Mouse (Mus musculus) MEL (cell line): ENCODE data around the gene H2-Oa. TPM values are rescaled to one million over a fixed set of nuclear protein-coding genes. Genes with fewer than 3 reads are reported as not detected.

ENCODE experiments used
- DNase-seq: peaks from one replicate; pipeline ENCODE4 v3.0.0; 2011; ENCODE audit warnings: low read depth, low spot score
- H3K27ac ChIP-seq: 2 replicates; pipeline ENCODE4 v1.5.1; 2012; ENCODE audit warnings: low read depth, mild to moderate bottlenecking, control low read depth, low read length, moderate library complexity; ENCODE audit not compliant: control insufficient read depth
- H3K27me3 ChIP-seq, 2 experiments: fragments of 150-350 bp in 1 of 2; sonication (generic) in 1 of 2; 2 replicates each; pipeline ENCODE4 v1.6.1; 2012; ENCODE audit warnings: low read length in 2 of 2, mild to moderate bottlenecking in 2 of 2, improper control_type of control experiment in 1 of 2, moderate library complexity in 1 of 2; ENCODE audit not compliant: insufficient read depth in 2 of 2, control insufficient read depth in 1 of 2
- H3K36me3 ChIP-seq, 2 experiments: 2 replicates each; pipeline ENCODE4 v1.6.1; 2012 to 2014; ENCODE audit warnings: low read length in 2 of 2, improper control_type of control experiment in 1 of 2, inconsistent platforms in 1 of 2, mild to moderate bottlenecking in 1 of 2; ENCODE audit not compliant: insufficient read depth in 2 of 2, control insufficient read depth in 1 of 2
- H3K4me1 ChIP-seq, 2 experiments: fragments of 150-350 bp in 1 of 2; sonication (generic) in 1 of 2; 2 replicates each; pipeline ENCODE4 v1.6.1; 2012; ENCODE audit warnings: low read length in 2 of 2, improper control_type of control experiment in 1 of 2, mild to moderate bottlenecking in 1 of 2; ENCODE audit not compliant: insufficient read depth in 2 of 2, control insufficient read depth in 1 of 2
- H3K4me3 ChIP-seq, 2 experiments: fragments of 150-350 bp in 1 of 2; sonication (generic) in 1 of 2; 2 replicates each; pipeline ENCODE4 v1.5.1; 2012; ENCODE audit warnings: low read depth in 2 of 2, low read length in 2 of 2, mild to moderate bottlenecking in 2 of 2, moderate library complexity in 2 of 2, control low read depth in 1 of 2, improper control_type of control experiment in 1 of 2; ENCODE audit not compliant: control insufficient read depth in 1 of 2, insufficient read depth in 1 of 2
- H3K79me2 ChIP-seq: 2 replicates; pipeline ENCODE4 v1.6.1; 2012; ENCODE audit warnings: mild to moderate bottlenecking, low read length, moderate library complexity; ENCODE audit not compliant: control insufficient read depth, poor library complexity, insufficient read depth
- H3K9ac ChIP-seq: 2 replicates; pipeline ENCODE4 v1.6.1; 2012; ENCODE audit warnings: low read depth, mild to moderate bottlenecking, control low read depth, low read length, moderate library complexity; ENCODE audit not compliant: control insufficient read depth, poor library complexity, severe bottlenecking
- H3K9me3 ChIP-seq: fragments of 150-350 bp; sonication (generic); replicated peaks from 2 replicates; pipeline ENCODE4 v1.6.1; 2012; ENCODE audit warnings: mild to moderate bottlenecking, low read length, improper control_type of control experiment, moderate library complexity; ENCODE audit not compliant: insufficient read depth
- BHLHE40 ChIP-seq: IDR thresholded peaks from 2 replicates; pipeline ENCODE4 v1.6.1; 2012; ENCODE audit warnings: low read depth, mild to moderate bottlenecking, inconsistent platforms, low read length, improper control_type of control experiment, borderline replicate concordance
- CHD1 ChIP-seq: IDR thresholded peaks from 2 replicates; pipeline ENCODE4 v1.6.1; 2012; ENCODE audit warnings: low read depth, mild to moderate bottlenecking, inconsistent platforms, low read length, improper control_type of control experiment
- CHD2 ChIP-seq: IDR thresholded peaks from 2 replicates; pipeline ENCODE4 v1.6.1; 2011; ENCODE audit warnings: low read length, improper control_type of control experiment
- CTCF ChIP-seq, 3 experiments: IDR thresholded peaks in 2 of 3; conservative IDR thresholded peaks in 1 of 3; 2 replicates each; pipeline ENCODE4 v1.5.1; 2011 to 2012; ENCODE audit warnings: low read length in 3 of 3, low read depth in 2 of 3, mild to moderate bottlenecking in 2 of 3, improper control_type of control experiment in 1 of 3, inconsistent platforms in 1 of 3, mixed read lengths in 1 of 3, moderate library complexity in 1 of 3; ENCODE audit not compliant: control insufficient read depth in 1 of 3, insufficient read depth in 1 of 3, poor library complexity in 1 of 3, severe bottlenecking in 1 of 3
- E2F4 ChIP-seq: IDR thresholded peaks from 2 replicates; pipeline ENCODE4 v1.6.1; 2011; ENCODE audit warnings: low read depth, low read length, improper control_type of control experiment, borderline replicate concordance
- ELF1 ChIP-seq: IDR thresholded peaks from 2 replicates; pipeline ENCODE4 v1.6.1; 2014; ENCODE audit warnings: low read depth, mild to moderate bottlenecking, inconsistent platforms, low read length, improper control_type of control experiment, moderate library complexity
- GABPA ChIP-seq: IDR thresholded peaks from 2 replicates; pipeline ENCODE4 v1.6.1; 2012; ENCODE audit warnings: low read depth, mild to moderate bottlenecking, inconsistent platforms, low read length, improper control_type of control experiment, moderate library complexity
- GATA1 ChIP-seq: IDR thresholded peaks from 2 replicates; pipeline ENCODE4 v1.6.1; 2011; ENCODE audit warnings: low read depth, low read length, improper control_type of control experiment
- KAT2A ChIP-seq: conservative IDR thresholded peaks from 2 replicates; pipeline ENCODE4 v1.6.1; 2012; ENCODE audit warnings: low read depth, low read length, improper control_type of control experiment, inconsistent platforms
- MAFK ChIP-seq: IDR thresholded peaks from 2 replicates; pipeline ENCODE4 v1.6.1; 2011; ENCODE audit warnings: low read depth, mild to moderate bottlenecking, low read length, improper control_type of control experiment, borderline replicate concordance
- MEF2A ChIP-seq: IDR thresholded peaks from 2 replicates; pipeline ENCODE4 v1.6.1; 2014; ENCODE audit warnings: low read depth, mild to moderate bottlenecking, inconsistent platforms, low read length, improper control_type of control experiment; ENCODE audit not compliant: poor library complexity, insufficient replicate concordance, severe bottlenecking; ENCODE audit errors: extremely low read depth
- MYB ChIP-seq: IDR thresholded peaks from 2 replicates; pipeline ENCODE4 v1.6.1; 2011; ENCODE audit warnings: mild to moderate bottlenecking, low read depth, low read length, improper control_type of control experiment
- MYC ChIP-seq: IDR thresholded peaks from 2 replicates; pipeline ENCODE4 v1.6.1; 2011; ENCODE audit warnings: low read depth, mild to moderate bottlenecking, low read length, improper control_type of control experiment, moderate library complexity
- NELFE ChIP-seq: IDR thresholded peaks from 2 replicates; pipeline ENCODE4 v1.6.1; 2011; ENCODE audit warnings: low read depth, low read length, improper control_type of control experiment
- NRF1 ChIP-seq: IDR thresholded peaks from 2 replicates; pipeline ENCODE4 v1.6.1; 2014; ENCODE audit warnings: low read depth, mild to moderate bottlenecking, inconsistent platforms, low read length, improper control_type of control experiment, moderate library complexity; ENCODE audit not compliant: poor library complexity, insufficient read depth, severe bottlenecking
- POLR2A ChIP-seq, 2 experiments: IDR thresholded peaks; 2 replicates each; pipeline ENCODE4 v1.6.1; 2011 to 2012; ENCODE audit warnings: low read length in 2 of 2, mild to moderate bottlenecking in 2 of 2, control low read depth in 1 of 2, improper control_type of control experiment in 1 of 2, low read depth in 1 of 2, moderate library complexity in 1 of 2; ENCODE audit not compliant: control insufficient read depth in 1 of 2, insufficient read depth in 1 of 2, poor library complexity in 1 of 2
- RAD21 ChIP-seq: IDR thresholded peaks from 2 replicates; pipeline ENCODE4 v1.6.1; 2011; ENCODE audit warnings: mild to moderate bottlenecking, low read depth, low read length, improper control_type of control experiment
- RCOR1 ChIP-seq: IDR thresholded peaks from 2 replicates; pipeline ENCODE4 v1.6.1; 2012; ENCODE audit warnings: low read depth, mild to moderate bottlenecking, inconsistent platforms, low read length, improper control_type of control experiment
- SMC3 ChIP-seq: IDR thresholded peaks from 2 replicates; pipeline ENCODE4 v1.6.1; 2011; ENCODE audit warnings: low read depth, low read length, improper control_type of control experiment
- TAL1 ChIP-seq: IDR thresholded peaks from 2 replicates; pipeline ENCODE4 v1.6.1; 2012; ENCODE audit warnings: mild to moderate bottlenecking, inconsistent platforms, low read length, moderate library complexity, mixed read lengths
- TBP ChIP-seq: IDR thresholded peaks from 2 replicates; pipeline ENCODE4 v1.8.0; 2011; ENCODE audit warnings: low read depth, low read length, improper control_type of control experiment
- TCF12 ChIP-seq: IDR thresholded peaks from 2 replicates; pipeline ENCODE4 v1.6.1; 2014; ENCODE audit warnings: low read depth, mild to moderate bottlenecking, inconsistent platforms, low read length, improper control_type of control experiment, moderate library complexity
- USF1 ChIP-seq: IDR thresholded peaks from 2 replicates; pipeline ENCODE4 v1.6.1; 2014; ENCODE audit warnings: low read depth, mild to moderate bottlenecking, inconsistent platforms, low read length, improper control_type of control experiment, moderate library complexity
- ZC3H11A ChIP-seq: IDR thresholded peaks from 2 replicates; pipeline ENCODE4 v1.6.1; 2012; ENCODE audit warnings: low read depth, mild to moderate bottlenecking, inconsistent platforms, low read length, improper control_type of control experiment
- ZKSCAN1 ChIP-seq: IDR thresholded peaks from 2 replicates; pipeline ENCODE4 v1.6.1; 2012; ENCODE audit warnings: low read depth, mild to moderate bottlenecking, inconsistent platforms, low read length, improper control_type of control experiment, moderate library complexity
- ZMIZ1 ChIP-seq: IDR thresholded peaks from 2 replicates; pipeline ENCODE4 v1.6.1; 2012; ENCODE audit warnings: low read depth, mild to moderate bottlenecking, inconsistent platforms, low read length, improper control_type of control experiment, moderate library complexity
- ZNF384 ChIP-seq: IDR thresholded peaks from 2 replicates; pipeline ENCODE4 v1.6.1; 2012; ENCODE audit warnings: low read depth, mild to moderate bottlenecking, inconsistent platforms, low read length, improper control_type of control experiment
- polyA plus RNA-seq, 2 experiments: library from polyadenylated mRNA; stranded (reverse) in 1 of 2; unstranded in 1 of 2; fragments of >175 nt in 1 of 2; fragments of >200 nt in 1 of 2; gene quantifications; 2 replicates each; pipeline versions ENCODE4 v1.2.1 to v1.2.4; 2012; ENCODE audit warnings: low replicate concordance in 2 of 2, low read depth in 1 of 2; ENCODE audit not compliant: insufficient read length in 2 of 2, insufficient read depth in 1 of 2, missing spikeins in 1 of 2
- total RNA-seq: library from RNA; depleted of rRNA; stranded (reverse); fragments of 300-350 nt; gene quantifications from 2 replicates; pipeline ENCODE4 v1.2.3, GENCODE M21; 2012

The H2-Oa gene
- total and polyA plus RNA-seq, 3 experiments, result 2.2 to 3.9 TPM; not detected in 1

DNA sequence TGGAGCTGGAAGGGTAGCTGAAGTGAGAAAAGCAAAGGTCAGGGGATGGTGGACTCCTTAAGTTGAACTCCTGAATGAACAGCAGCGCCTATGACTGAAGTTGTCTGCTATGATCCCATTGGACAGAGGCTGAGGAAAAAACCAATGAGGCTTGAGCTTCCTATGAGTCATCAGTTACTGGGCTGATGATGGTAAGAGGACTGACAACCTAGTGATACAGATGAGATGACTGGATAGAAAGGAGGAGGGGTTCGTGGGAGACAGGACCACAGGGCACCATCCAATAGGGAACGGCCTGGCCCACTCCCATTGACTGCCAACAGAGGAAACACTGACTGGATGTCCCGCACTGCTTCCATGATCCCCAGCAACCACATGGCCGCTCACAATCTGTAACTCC is 12.5 kb upstream of the H2-Oa start:
- DNase-seq, result peak; percentile 83
- H3K9me3 ChIP-seq, result no peaks in the 10 kb centered on the region
- no peak overlapping the region for H3K27ac ChIP-seq
- TF ChIP-seq CHD2 (peak; percentile 81), CTCF (IDR thresholded peaks at IDR 0.05 in 2 of 3, conservative IDR thresholded peaks at IDR 0.05 in 1 of 3; ENCODE audit: control insufficient read depth in 1 of 3, insufficient read depth in 1 of 3, low read depth in 2 of 3, low read length in 3 of 3, poor library complexity in 1 of 3, severe bottlenecking in 1 of 3) (no peak), RCOR1 (no peak), KAT2A (no peak), TBP (no peak), USF1 (no peak), RAD21 (no peak)
- TF ChIP-seq, all 39 proteins: peak for 1
- Histone ChIP-seq H3K27me3 (no peaks in the 10 kb centered on the region), H3K9ac (no peak overlapping the region), H3K79me2 (no peaks in the 10 kb centered on the region), H3K4me1 (no peaks in the 10 kb centered on the region), H3K36me3 (no peaks in the 10 kb centered on the region), H3K4me3 (no peak overlapping the region)

DNA sequence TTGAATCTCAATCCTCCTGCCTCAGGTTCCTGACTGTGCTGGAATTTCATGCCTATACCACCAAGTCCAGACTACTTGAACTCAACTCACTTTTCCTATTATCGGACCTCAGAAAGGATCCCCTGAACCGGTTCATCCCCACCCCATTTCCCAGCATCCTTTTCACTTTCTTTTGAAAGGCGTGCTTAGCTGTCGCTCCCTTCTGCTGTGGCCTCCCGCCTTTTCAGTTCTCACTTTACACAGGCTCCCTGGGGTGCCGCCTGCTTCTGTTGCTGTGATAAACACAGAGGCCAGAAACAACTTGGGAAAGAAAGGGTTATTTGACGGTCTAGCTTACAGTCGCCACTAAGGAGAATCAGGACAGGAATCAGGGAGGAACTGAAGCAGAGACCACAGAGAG is 9.0 kb upstream of the H2-Oa start:
- Histone ChIP-seq H3K27ac (no peak overlapping the region), H3K36me3 (no peaks in the 10 kb centered on the region; a peak in 1 of 4 replicates)

DNA sequence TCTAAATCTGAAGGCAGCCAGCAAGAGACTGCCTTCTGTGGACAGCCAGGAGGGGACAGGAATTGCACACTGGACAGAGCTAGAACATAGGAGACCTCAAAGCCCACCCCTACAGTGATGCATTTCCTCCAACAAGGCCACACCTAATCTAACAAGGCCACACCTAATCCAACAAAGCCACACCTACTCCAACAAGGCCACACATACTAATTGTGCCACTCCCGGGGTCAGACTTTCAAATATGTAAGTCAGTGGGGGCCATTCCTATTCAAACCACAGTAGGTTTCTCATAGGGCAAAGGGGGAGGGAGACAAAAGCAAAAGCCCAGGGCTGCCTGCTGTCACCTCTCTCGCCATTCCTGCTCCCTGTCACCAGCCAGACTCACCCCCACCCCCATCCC is 4.8 kb upstream of the H2-Oa start:
- no peaks in the 10 kb centered on the region; the same call in 1 of the 2 replicates for H3K79me2 ChIP-seq
- no peak overlapping the region; the same call in 1 of the 2 replicates for H3K9ac ChIP-seq
- H3K4me1 ChIP-seq, result peaks cover 7 to 19% of the 10 kb centered on the region in 2 experiments
- H3K27ac ChIP-seq, result peak overlapping the region; percentile 67
- H3K4me3 ChIP-seq, result no peak overlapping the region; a peak in 1 of 4 replicates
- no peak for TF ChIP-seq RAD21
- no peak for TF ChIP-seq BHLHE40
- no peak for TF ChIP-seq TBP
- no peak for TF ChIP-seq ZKSCAN1
- no peak for TF ChIP-seq GATA1
- no peak for TF ChIP-seq ZMIZ1
- no peak for TF ChIP-seq ZC3H11A
- no peak for TF ChIP-seq SMC3
- no peak for TF ChIP-seq TCF12
- TF ChIP-seq ELF1, result no peak
- no peak for TF ChIP-seq E2F4
- no peak for TF ChIP-seq POLR2A (IDR thresholded peaks at IDR 0.05; ENCODE audit: control insufficient read depth in 1 of 2, insufficient read depth in 1 of 2, low read depth in 1 of 2, low read length in 2 of 2, poor library complexity in 1 of 2)
- TF ChIP-seq MYB, result no peak
- TF ChIP-seq NRF1, result no peak
- TF ChIP-seq USF1, result no peak
- no peak for TF ChIP-seq MYC
- TF ChIP-seq GABPA, result no peak
- TF ChIP-seq CTCF (IDR thresholded peaks at IDR 0.05 in 2 of 3, conservative IDR thresholded peaks at IDR 0.05 in 1 of 3; ENCODE audit: control insufficient read depth in 1 of 3, insufficient read depth in 1 of 3, low read depth in 2 of 3, low read length in 3 of 3, poor library complexity in 1 of 3, severe bottlenecking in 1 of 3), result no peak
- TF ChIP-seq RCOR1, result no peak
- no peak for TF ChIP-seq NELFE
- peak; percentile 66 for DNase-seq
- no peaks in the 10 kb centered on the region for H3K9me3 ChIP-seq
- peaks cover 0 to 6% of the 10 kb centered on the region in 2 experiments; a peak in 2 of 4 replicates for H3K36me3 ChIP-seq
- no peaks in the 10 kb centered on the region for H3K27me3 ChIP-seq

More for the DNA sequence above, 9.0 kb upstream of the H2-Oa start:
- H3K4me1 ChIP-seq, result peaks cover 0 to 6% of the 10 kb centered on the region in 2 experiments; a peak in 2 of 4 replicates
- no peaks in the 10 kb centered on the region for H3K79me2 ChIP-seq
- DNase-seq, result no peak
- H3K27me3 ChIP-seq, result no peaks in the 10 kb centered on the region
- H3K9me3 ChIP-seq, result no peaks in the 10 kb centered on the region
- no peak for TF ChIP-seq TAL1
- TF ChIP-seq MYB, result no peak
- no peak for TF ChIP-seq CHD1
- no peak for TF ChIP-seq POLR2A (IDR thresholded peaks at IDR 0.05; ENCODE audit: control insufficient read depth in 1 of 2, insufficient read depth in 1 of 2, low read depth in 1 of 2, low read length in 2 of 2, poor library complexity in 1 of 2)
- TF ChIP-seq MEF2A, result no peak
- no peak for TF ChIP-seq MAFK
- no peak for TF ChIP-seq ZNF384
- TF ChIP-seq ELF1, result no peak
- no peak overlapping the region for H3K4me3 ChIP-seq
- no peak overlapping the region for H3K9ac ChIP-seq
